Mouse (Mus musculus) heart, postnatal 36 days (tissue): ENCODE results near the gene Atp1a3. TPM values are rescaled to one million over a fixed set of nuclear protein-coding genes. Genes with fewer than 3 reads are reported as not detected.

ENCODE experiments used
- DNase-seq, 2 experiments: peaks; one replicate each; pipeline ENCODE4 v3.0.0; 2021 to 2022
- intact Hi-C: fragments of 180-260 bp; cut with DNase I; formaldehyde crosslinking; loops from one replicate; pipeline ENCODE4 v1.15.1; 2025
- total RNA-seq, 2 experiments: library from RNA; stranded (reverse); gene quantifications; 2 replicates each; pipeline ENCODE4 v1.2.3; 2021

The Atp1a3 gene
- total RNA-seq, 2 experiments from 2014 or later, result 0.35 to 0.67 TPM

GRCm38 (mm10) chr7:25006171-25006570 lies 413 bp upstream of the Atp1a3 start:
- no peak for DNase-seq
- intact Hi-C loops, result no loop called here

- intact Hi-C loops, result no loop called here
These were observed 952 bp downstream of the Atp1a3 start for GRCm38 (mm10) chr7:25004806-25005205.

GRCm38 (mm10) chr7:25003820-25004388 lies 1.9 kb downstream of the Atp1a3 start:
- intact Hi-C loops, result no loop called here
- no peak for DNase-seq

More at GRCm38 (mm10) chr7:25004806-25005205, 952 bp downstream of the Atp1a3 start:
- DNase-seq, result no peak

- no peak for DNase-seq
- intact Hi-C loops, result no loop called here
These were observed 2.5 kb downstream of the Atp1a3 start for GRCm38 (mm10) chr7:25003291-25003690.

- intact Hi-C loops, result no loop called here
- DNase-seq, result no peak
These were observed 5.0 kb downstream of the Atp1a3 start for GRCm38 (mm10) chr7:25000711-25001110.

GRCm38 (mm10) chr7:25000211-25000610 lies 5.5 kb downstream of the Atp1a3 start:
- intact Hi-C loops, result no loop called here
- no peak for DNase-seq

- no peak for DNase-seq
- intact Hi-C loops, result no loop called here
These were observed 12.7 kb downstream of the Atp1a3 start for GRCm38 (mm10) chr7:24993081-24993480.

- intact Hi-C loops, result no loop called here
- DNase-seq, result no peak
These were observed 15.3 kb downstream of the Atp1a3 start for GRCm38 (mm10) chr7:24990478-24990877.

- intact Hi-C loops, result no loop called here
- DNase-seq, result no peak
These were observed 17.8 kb downstream of the Atp1a3 start for GRCm38 (mm10) chr7:24987941-24988340.

GRCm38 (mm10) chr7:24985799-24986198 lies 20.0 kb downstream of the Atp1a3 start:
- intact Hi-C loops, result no loop called here
- no peak for DNase-seq

- no peak for DNase-seq
- intact Hi-C loops, result no loop called here
These were observed 21.5 kb downstream of the Atp1a3 start for GRCm38 (mm10) chr7:24984307-24984706.

- DNase-seq, result no peak
- intact Hi-C loops, result no loop called here
These were observed 22.4 kb downstream of the Atp1a3 start for GRCm38 (mm10) chr7:24983396-24983795.

GRCm38 (mm10) chr7:24980439-24980838 lies 25.3 kb downstream of the Atp1a3 start:
- DNase-seq, result no peak
- intact Hi-C loops, result no loop called here

GRCm38 (mm10) chr7:24978781-24979180 lies 27.0 kb downstream of the Atp1a3 start:
- no peak for DNase-seq
- intact Hi-C loops, result loop anchor here (10.0 kb wide), 1 partner anchor 374 kb away; no protein-coding TSS in a partner anchor

GRCm38 (mm10) chr7:24974893-24975595 lies 30.7 kb downstream of the Atp1a3 start:
- intact Hi-C loops, result loop anchor here (2.0 to 10.0 kb wide), 2 partner anchors 158 to 370 kb away; no protein-coding TSS in a partner anchor
- DNase-seq, result peak; percentile 34 to 39

GRCm38 (mm10) chr7:24973902-24974301 lies 31.9 kb downstream of the Atp1a3 start:
- intact Hi-C loops, result loop anchor here (2.0 to 10.0 kb wide), 2 partner anchors 157 to 369 kb away; no protein-coding TSS in a partner anchor
- DNase-seq, result no peak

- DNase-seq, result no peak
- intact Hi-C loops, result loop anchor here (10.0 kb wide), 1 partner anchor 368 kb away; no protein-coding TSS in a partner anchor
These were observed 32.5 kb downstream of the Atp1a3 start for GRCm38 (mm10) chr7:24973208-24973607.

- intact Hi-C loops, result loop anchor here (10.0 kb wide), 1 partner anchor 367 kb away; no protein-coding TSS in a partner anchor
- peak; percentile 88 to 89 for DNase-seq
These were observed 33.5 kb downstream of the Atp1a3 start, which contains the start of gene Rabac1 for GRCm38 (mm10) chr7:24971972-24972893. Gene Rabac1 (minus strand): TSS chr7:24972754.

GRCm38 (mm10) chr7:24971261-24971971 lies 34.3 kb downstream of the Atp1a3 start:
- intact Hi-C loops, result loop anchor here (10.0 kb wide), 1 partner anchor 367 kb away; no protein-coding TSS in a partner anchor
- peak; percentile 21 to 36 for DNase-seq

GRCm38 (mm10) chr7:24970341-24970740 lies 35.4 kb downstream of the Atp1a3 start:
- intact Hi-C loops, result loop anchor here (10.0 kb wide), 1 partner anchor 366 kb away; no protein-coding TSS in a partner anchor
- no peak for DNase-seq
